Mouse (Mus musculus) heart, adult 2 months (tissue): ENCODE data around the gene Grk5. TPM values are rescaled to one million over a fixed set of nuclear protein-coding genes. Genes with fewer than 3 reads are reported as not detected.
A peak's percentile ranks its signal among the peaks of the same experiment; 100 is the strongest.

Experiments
- DNase-seq, 2 experiments: peaks; one replicate each; pipeline ENCODE4 v3.0.0; 2021
- H3K27ac ChIP-seq: fragments of 200-600 bp; 2 replicates; pipeline ENCODE4 v1.8.1; 2022
- H3K27me3 ChIP-seq: fragments of 200-500 bp; 2 replicates; pipeline ENCODE4 v1.6.1; 2012; ENCODE audit warnings: mild to moderate bottlenecking, low read length, inconsistent platforms, mixed read lengths; ENCODE audit not compliant: control insufficient read depth, insufficient read depth
- H3K36me3 ChIP-seq: fragments of 200-500 bp; 2 replicates; pipeline ENCODE4 v1.6.1; 2012; ENCODE audit warnings: low read length, inconsistent platforms; ENCODE audit not compliant: control insufficient read depth, insufficient read depth
- H3K4me1 ChIP-seq: fragments of 200-500 bp; 2 replicates; pipeline ENCODE4 v1.6.1; 2011; ENCODE audit warnings: low read length; ENCODE audit not compliant: control insufficient read depth, insufficient read depth
- H3K4me3 ChIP-seq: fragments of 200-600 bp; 2 replicates; pipeline ENCODE4 v1.8.1; 2022
- H3K79me2 ChIP-seq: fragments of 200-500 bp; replicated peaks from 2 replicates; pipeline ENCODE4 v1.6.1; 2012; ENCODE audit warnings: mild to moderate bottlenecking, inconsistent platforms, low read length, moderate library complexity, mixed read lengths; ENCODE audit not compliant: control insufficient read depth, insufficient read depth
- H3K9ac ChIP-seq: fragments of 200-500 bp; 2 replicates; pipeline ENCODE4 v1.6.1; 2012; ENCODE audit warnings: low read depth, mild to moderate bottlenecking, control low read depth, inconsistent platforms, low read length, mixed read lengths
- CTCF ChIP-seq: fragments of 200-600 bp; IDR thresholded peaks from 2 replicates; pipeline ENCODE4 v1.8.1; 2022; ENCODE audit warnings: antibody characterized with exemption, mild to moderate bottlenecking, moderate library complexity
- EP300 ChIP-seq: fragments of 200-500 bp; IDR thresholded peaks from 2 replicates; pipeline ENCODE4 v1.6.1; 2011; ENCODE audit warnings: low read depth, low read length, control low read depth; ENCODE audit not compliant: insufficient read depth
- POLR2A ChIP-seq: fragments of 200-500 bp; IDR thresholded peaks from 2 replicates; pipeline ENCODE4 v1.6.1; 2011; ENCODE audit warnings: mild to moderate bottlenecking, low read depth, low read length, control low read depth; ENCODE audit not compliant: insufficient read depth
- WGBS: fragments of 180-500 bp; shearing (Covaris S2); methylation state at CpG from one replicate; pipeline ENCODE4 v1.1.7; 2018; 5-methylcytosine and 5-hydroxymethylcytosine counted together
- intact Hi-C: fragments of 180-260 bp; cut with DNase I; formaldehyde crosslinking; loops from one replicate; pipeline ENCODE4 v1.15.1; 2025
- polyA plus RNA-seq: library from polyadenylated mRNA; depleted of rRNA; stranded (reverse); fragments of >200 nt; gene quantifications from 2 replicates; pipeline ENCODE4 v1.2.3, GENCODE M21; 2012
- total RNA-seq, 2 experiments: library from RNA; stranded (reverse); gene quantifications; 2 replicates each; pipeline ENCODE4 v1.2.3; 2021

The Grk5 gene
- total and polyA plus RNA-seq, 3 experiments: 4.1 to 32.4 (median 25.1) TPM

- 90% methylated on average over 5 of the region's 5 CpGs for WGBS
- H3K36me3 ChIP-seq: peaks cover 15% of the 10 kb centered on the region
- H3K9ac ChIP-seq: no peak overlapping the region
- no peak for TF ChIP-seq POLR2A
- TF ChIP-seq CTCF: no peak
- no peak for TF ChIP-seq EP300
- H3K27me3 ChIP-seq: no peaks in the 10 kb centered on the region
- no peak overlapping the region for H3K4me3 ChIP-seq
- no peak overlapping the region for H3K27ac ChIP-seq
- H3K79me2 ChIP-seq: no peaks in the 10 kb centered on the region
- H3K4me1 ChIP-seq: no peaks in the 10 kb centered on the region; the same call in none of the 2 replicates
- intact Hi-C loops: loop anchor here (5.0 kb wide), 1 partner anchor 266 kb away; no protein-coding TSS in a partner anchor
- no peak for DNase-seq
These were observed 18.2 kb upstream of the Grk5 start for GRCm38 (mm10) chr19:60871366-60871765.

- H3K4me1 ChIP-seq: no peaks in the 10 kb centered on the region; the same call in none of the 2 replicates
- no peak overlapping the region for H3K9ac ChIP-seq
- H3K27ac ChIP-seq: no peak overlapping the region
- no peaks in the 10 kb centered on the region for H3K79me2 ChIP-seq
- WGBS: 11% methylated on average over 1 of the region's 1 CpGs
- no peaks in the 10 kb centered on the region for H3K27me3 ChIP-seq
- no peak for DNase-seq
- intact Hi-C loops: loop anchor here (5.0 kb wide), 1 partner anchor 265 kb away; no protein-coding TSS in a partner anchor
- H3K36me3 ChIP-seq: peaks cover 15% of the 10 kb centered on the region
- TF ChIP-seq POLR2A: no peak
- no peak for TF ChIP-seq EP300
- TF ChIP-seq CTCF: no peak
- H3K4me3 ChIP-seq: no peak overlapping the region
These were observed 17.3 kb upstream of the Grk5 start for GRCm38 (mm10) chr19:60872272-60872671.

GRCm38 (mm10) chr19:60873501-60873900 lies 16.0 kb upstream of the Grk5 start:
- Histone ChIP-seq H3K79me2 (no peaks in the 10 kb centered on the region), H3K27me3 (no peaks in the 10 kb centered on the region), H3K4me3 (peak overlapping the region; percentile 33; the same call in 1 of the 2 replicates), H3K36me3 (peaks cover 15% of the 10 kb centered on the region), H3K27ac (peak overlapping the region; percentile 39; the same call in 1 of the 2 replicates), H3K9ac (no peak overlapping the region; the same call in 1 of the 2 replicates), H3K4me1 (no peaks in the 10 kb centered on the region; the same call in none of the 2 replicates)
- peak in 1 of 2 experiments; percentile 14 for DNase-seq
- TF ChIP-seq POLR2A (no peak), EP300 (no peak)
- intact Hi-C loops: loop anchor here (5.0 kb wide), 1 partner anchor 264 kb away; no protein-coding TSS in a partner anchor
- WGBS: 9% methylated on average over 4 of the region's 4 CpGs

DNA sequence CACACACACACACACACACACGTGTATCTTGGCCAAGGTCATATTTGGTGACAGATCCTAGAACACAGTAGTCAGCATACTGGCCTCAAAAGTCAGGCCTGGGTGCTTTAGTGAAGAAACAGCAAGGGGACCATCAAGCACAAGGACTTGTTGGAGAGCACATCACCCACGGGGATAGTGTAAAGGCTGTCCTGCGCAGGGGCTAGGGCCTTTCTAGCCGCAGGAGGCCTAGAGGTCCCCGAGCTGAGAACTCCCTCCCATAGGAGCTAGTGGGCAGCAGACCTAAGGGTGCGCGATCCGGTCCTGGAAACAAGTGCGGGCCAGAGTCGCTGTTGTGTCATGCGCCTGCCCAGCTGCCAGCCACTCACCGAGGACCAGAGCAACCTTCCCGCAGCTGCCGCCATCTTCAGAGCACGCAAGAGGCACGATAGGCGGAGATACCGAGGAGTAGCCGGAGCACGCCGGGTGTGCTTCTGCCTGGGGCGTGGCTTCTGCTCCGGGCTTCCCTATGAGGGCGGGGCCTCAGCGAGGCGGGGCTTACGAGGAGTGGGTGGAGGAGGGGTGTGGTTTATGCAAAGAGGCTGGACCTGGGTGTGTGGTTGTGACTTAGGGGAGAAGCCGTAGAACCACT lies 15.4 kb upstream of the Grk5 start, which contains the start of gene Prdx3:
Gene Prdx3, minus strand, starts transcription at position 493 of the 631 bp plus-strand sequence.
- TF ChIP-seq POLR2A (peak; percentile 93), CTCF (peak; percentile 44), EP300 (0 out of 2 replicates have a peak, but pooled peaks have one; percentile 64)
- DNase-seq: peak; percentile 98
- Histone ChIP-seq H3K36me3 (peaks cover 14% of the 10 kb centered on the region), H3K9ac (peak within 1 kb of the TSS; percentile 90), H3K27ac (peak within 1 kb of the TSS; percentile 91), H3K4me1 (no peaks in the 10 kb centered on the region; the same call in none of the 2 replicates), H3K79me2 (no peaks in the 10 kb centered on the region), H3K27me3 (no peaks in the 10 kb centered on the region), H3K4me3 (peak within 1 kb of the TSS; percentile 73)
- WGBS: under 1% methylated on average over 28 of the region's 28 CpGs
- intact Hi-C loops: loop anchor here (5.0 kb wide), 1 partner anchor 263 kb away; no protein-coding TSS in a partner anchor

GRCm38 (mm10) chr19:60883129-60883528 lies 6.4 kb upstream of the Grk5 start:
- intact Hi-C loops: loop anchor here (1.0 kb wide), 1 partner anchor 202 kb away; no protein-coding TSS in a partner anchor
- Histone ChIP-seq H3K4me1 (no peaks in the 10 kb centered on the region), H3K27me3 (no peaks in the 10 kb centered on the region), H3K4me3 (no peak overlapping the region), H3K36me3 (peaks cover 4% of the 10 kb centered on the region), H3K79me2 (no peaks in the 10 kb centered on the region), H3K9ac (no peak overlapping the region), H3K27ac (no peak overlapping the region)
- TF ChIP-seq CTCF (peak; percentile 92), EP300 (no peak)
- WGBS: 4% methylated on average over 3 of the region's 3 CpGs
- no peak for DNase-seq

GRCm38 (mm10) chr19:60887637-60888036 lies 1.9 kb upstream of the Grk5 start:
- TF ChIP-seq POLR2A: no peak
- TF ChIP-seq CTCF: no peak
- intact Hi-C loops: loop anchor here (5.0 kb wide), 1 partner anchor 255 kb away; the partner anchor contains the start of gene Zfp950
- Histone ChIP-seq H3K27me3 (no peaks in the 10 kb centered on the region), H3K27ac (peak overlapping the region; percentile 93), H3K4me1 (peaks cover 3% of the 10 kb centered on the region), H3K36me3 (peaks cover 18% of the 10 kb centered on the region), H3K4me3 (no peak overlapping the region), H3K9ac (no peak overlapping the region), H3K79me2 (peaks cover 1% of the 10 kb centered on the region; the same call in 1 of the 2 replicates)
- DNase-seq: no peak
- WGBS: 38% methylated on average over 2 of the region's 2 CpGs
